Mouse (Mus musculus) gastrocnemius, postnatal 14 days (tissue): ENCODE measurements around the gene Hba-a2. TPM values are rescaled to one million over a fixed set of nuclear protein-coding genes. Genes with fewer than 3 reads are reported as not detected.
A peak's percentile ranks its signal among the peaks of the same experiment; 100 is the strongest.
"Not testable (repeated sequence)": the region's sequence is repeated elsewhere in the genome, so short reads cannot be mapped to it uniquely, and the experiment has no call there.

Source experiments
- DNase-seq: peaks from one replicate; pipeline ENCODE4 v3.0.0; 2021; ENCODE audit warnings: mixed read lengths
- intact Hi-C: fragments of 180-260 bp; cut with DNase I; formaldehyde crosslinking; loops from one replicate; pipeline ENCODE4 v1.15.1; 2025; ENCODE audit warnings: low total_unique reads
- total RNA-seq, 2 experiments: library from RNA; stranded (reverse); gene quantifications; 2 replicates each; pipeline ENCODE4 v1.2.3; 2021

Hba-a2 gene
- total RNA-seq, 2 experiments from 2014 or later, result 795 to 814 TPM

DNA sequence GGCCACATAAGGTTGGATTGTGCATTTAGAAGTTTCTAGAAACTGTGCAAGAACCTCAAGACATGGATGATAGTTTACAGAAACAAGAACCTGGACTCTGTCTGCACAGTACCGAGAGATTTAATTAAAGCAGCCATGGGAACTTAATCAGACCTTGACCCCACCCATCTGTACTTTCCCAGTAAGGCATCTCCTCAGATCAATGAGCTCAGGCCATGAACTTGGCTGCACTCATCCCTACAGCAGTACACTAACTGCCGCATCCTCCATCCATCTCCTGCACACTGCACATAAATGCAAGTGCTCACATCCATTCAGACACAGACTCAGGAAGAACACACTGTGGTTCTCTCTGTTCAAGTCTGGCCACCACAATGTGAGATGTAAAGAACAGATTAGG, 15.6 kb upstream of the Hba-a2 start:
- no peak for DNase-seq
- intact Hi-C loops, result no loop called here

DNA sequence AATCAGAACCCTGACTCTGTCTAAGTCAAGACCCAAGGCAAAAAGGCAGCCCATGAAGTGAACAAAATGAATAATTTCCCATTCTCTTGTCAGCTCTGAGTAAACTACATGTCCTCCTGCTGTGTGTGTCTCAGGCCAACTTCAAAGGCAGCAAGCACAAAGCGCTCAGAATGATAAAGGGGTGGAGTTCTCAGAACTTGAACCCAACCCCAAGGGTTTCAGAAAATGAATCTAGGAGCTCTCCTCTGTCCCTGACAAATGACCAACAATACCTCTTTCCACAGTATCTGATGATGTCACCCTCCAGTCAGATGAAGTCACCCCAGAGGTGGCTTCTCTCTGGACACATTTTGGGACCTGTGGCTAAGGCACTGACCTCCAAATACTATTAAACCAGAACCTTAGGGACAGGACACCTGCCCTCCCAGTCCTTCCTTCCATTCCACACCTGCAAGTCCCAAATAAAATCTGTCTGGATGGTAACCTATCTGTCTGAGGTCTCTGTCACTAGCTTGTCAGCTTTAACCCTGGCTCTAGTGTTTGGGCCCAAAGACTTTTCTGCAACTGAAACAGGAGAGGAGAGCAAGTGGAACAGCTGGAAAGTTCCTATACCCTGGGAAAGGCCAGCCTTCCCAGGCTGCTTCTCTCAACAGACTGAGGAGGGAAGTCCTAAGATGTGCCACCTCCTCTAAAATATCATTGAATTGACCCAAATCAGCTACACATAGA, 14.7 kb upstream of the Hba-a2 start:
- no peak for DNase-seq
- intact Hi-C loops, result no loop called here

DNA sequence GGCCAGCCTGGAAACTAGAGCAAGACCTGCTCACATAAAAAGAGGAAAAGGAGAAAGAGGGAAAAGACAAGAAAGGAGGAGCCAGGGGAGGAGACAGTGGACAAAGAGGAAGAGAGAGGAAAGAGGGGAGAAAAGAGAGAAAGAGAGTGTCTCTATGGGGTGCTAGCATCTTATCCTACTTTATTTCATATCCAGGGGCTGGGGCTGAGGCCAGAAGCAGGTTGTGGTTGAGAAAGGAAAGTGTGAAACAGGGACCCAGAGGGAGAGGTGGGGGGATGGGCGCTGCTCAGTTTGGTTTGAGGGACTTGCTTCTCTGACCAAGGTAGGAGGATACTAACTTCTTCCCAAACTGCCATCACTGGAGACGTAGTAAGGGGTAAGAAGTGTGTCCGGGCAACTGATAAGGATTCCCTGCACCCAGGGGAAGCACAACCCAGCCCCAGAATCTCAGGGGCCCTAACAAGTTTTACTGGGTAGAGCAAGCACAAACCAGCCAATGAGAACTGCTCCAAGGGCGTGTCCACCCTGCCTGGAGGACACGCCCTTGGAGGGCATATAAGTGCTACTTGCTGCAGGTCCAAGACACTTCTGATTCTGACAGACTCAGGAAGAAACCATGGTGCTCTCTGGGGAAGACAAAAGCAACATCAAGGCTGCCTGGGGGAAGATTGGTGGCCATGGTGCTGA, 13.1 kb upstream of the Hba-a2 start, which contains the start of gene Hba-a1:
TSS of gene Hba-a1 (plus strand) at position 421 of the 687 bp plus-strand sequence.
- DNase-seq, intact Hi-C loops: not testable (repeated sequence)

- DNase-seq, intact Hi-C loops: not testable (repeated sequence)
Measured at GRCm38 (mm10) chr11:32284582-32284981, 11.7 kb upstream of the Hba-a2 start.

DNA sequence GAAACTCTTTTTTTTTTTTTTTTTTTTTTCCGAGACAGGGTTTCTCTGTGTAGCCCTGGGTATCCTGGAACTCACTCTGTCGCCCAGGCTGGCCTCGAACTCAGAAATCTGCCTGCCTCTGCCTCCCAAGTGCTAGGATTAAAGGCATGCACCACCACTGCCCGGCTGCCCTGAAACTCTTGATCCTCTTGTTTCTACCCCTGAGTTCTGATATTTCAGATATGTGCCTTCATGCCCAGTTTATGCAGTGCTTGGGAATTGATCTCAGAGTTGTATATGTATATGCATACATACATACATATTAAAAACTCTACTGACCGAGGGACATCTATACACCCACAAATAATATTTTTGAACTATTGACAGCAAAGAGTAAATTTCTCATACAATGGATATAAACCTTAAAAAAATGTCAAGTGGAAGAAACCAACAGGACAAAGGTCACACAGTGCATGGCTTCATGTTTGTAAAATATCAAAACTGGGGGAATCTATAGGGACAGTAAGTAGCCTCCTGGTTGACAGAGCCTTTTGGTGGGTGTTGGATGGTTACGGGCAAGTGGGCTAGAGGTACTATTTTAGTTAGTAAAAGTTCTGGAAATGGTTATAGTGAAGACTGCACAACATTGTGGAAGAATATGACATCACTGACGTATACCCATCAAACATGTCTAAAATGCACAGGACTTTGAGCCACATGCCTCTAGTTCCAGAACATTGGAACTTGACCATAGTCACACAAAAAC, 11.1 kb upstream of the Hba-a2 start:
- DNase-seq, result no peak
- intact Hi-C loops, result loop anchor here (5.0 kb wide), 1 partner anchor 37 kb away; no protein-coding TSS in a partner anchor

DNA sequence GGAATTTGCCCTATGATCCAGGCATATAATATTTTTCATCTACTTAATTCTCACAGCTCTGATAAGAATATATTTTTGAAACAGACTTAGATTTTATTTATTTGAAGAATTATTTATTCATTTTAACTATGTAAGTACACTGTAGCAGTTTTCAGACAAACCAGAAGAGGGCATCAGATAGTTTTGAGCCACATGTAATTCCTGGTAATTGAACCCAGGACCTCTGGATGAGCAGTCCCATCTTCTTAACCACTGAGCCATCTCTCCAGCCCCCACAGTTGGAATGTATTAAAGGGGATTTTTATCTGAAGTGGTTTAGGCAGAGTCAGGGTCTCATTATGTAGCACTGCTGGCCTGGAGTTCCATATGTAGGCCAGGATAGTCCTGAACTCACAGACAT, 10.4 kb upstream of the Hba-a2 start:
- DNase-seq, result not testable (repeated sequence)
- intact Hi-C loops, result loop anchor here (5.0 kb wide), 1 partner anchor 36 kb away; no protein-coding TSS in a partner anchor

GRCm38 (mm10) chr11:32286695-32287492, 9.4 kb upstream of the Hba-a2 start, which contains the start of gene Hbq1b:
TSS of gene Hbq1b (plus strand) at chr11:32286965.
- intact Hi-C loops, result loop anchor here (5.0 kb wide), 1 partner anchor 35 kb away; no protein-coding TSS in a partner anchor
- peak; percentile 73 for DNase-seq

GRCm38 (mm10) chr11:32287493-32287825, 8.8 kb upstream of the Hba-a2 start:
- DNase-seq, result no peak
- intact Hi-C loops, result loop anchor here (5.0 kb wide), 1 partner anchor 35 kb away; no protein-coding TSS in a partner anchor

GRCm38 (mm10) chr11:32292819-32293218, 3.5 kb upstream of the Hba-a2 start:
- intact Hi-C loops, DNase-seq: not testable (repeated sequence)

- intact Hi-C loops, DNase-seq: not testable (repeated sequence)
Measured at GRCm38 (mm10) chr11:32293479-32293878, 2.8 kb upstream of the Hba-a2 start.

DNA sequence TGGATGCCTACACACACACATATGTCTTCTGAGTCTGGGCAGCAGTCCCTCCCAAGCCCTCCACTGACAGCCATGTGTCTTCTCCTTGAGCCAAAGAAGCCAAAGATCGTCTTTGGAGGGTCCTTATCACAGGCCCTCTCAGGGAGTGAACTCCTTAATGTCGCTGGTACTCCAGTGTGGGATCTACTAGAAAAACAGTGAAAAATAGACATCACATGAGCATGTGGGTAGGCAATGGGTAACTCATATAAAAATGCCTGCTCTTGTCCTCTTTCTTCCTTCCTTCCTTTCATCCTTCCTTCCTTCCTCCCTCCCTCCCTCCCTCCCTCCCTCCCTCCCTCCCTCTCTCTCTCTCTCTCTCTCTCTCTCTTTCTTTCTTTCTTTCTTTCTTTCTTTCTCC, 1.1 kb downstream of the Hba-a2 start:
- DNase-seq, intact Hi-C loops: not testable (repeated sequence)

- intact Hi-C loops, result no loop called here
- DNase-seq, result no peak
Measured at GRCm38 (mm10) chr11:32297866-32298531, 1.7 kb downstream of the Hba-a2 start.

DNA sequence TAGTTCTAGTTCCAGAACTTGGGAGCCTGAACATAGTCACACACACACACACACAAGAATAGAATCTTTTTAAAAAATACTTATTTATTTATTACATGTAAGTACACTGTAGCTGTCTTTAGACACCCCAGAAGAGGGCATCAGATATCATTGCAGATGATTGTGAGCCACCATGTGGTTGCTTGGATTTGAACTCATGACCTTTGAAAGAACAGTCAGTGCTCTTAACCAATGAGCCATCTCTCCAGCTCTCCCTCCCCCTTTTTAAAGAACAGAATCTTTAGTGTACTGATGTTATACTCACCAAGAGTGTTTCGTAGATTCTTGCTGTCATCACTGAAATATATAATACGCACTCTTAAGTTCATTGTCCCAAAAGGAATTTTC, 2.2 kb downstream of the Hba-a2 start:
- intact Hi-C loops, result no loop called here
- no peak for DNase-seq

DNA sequence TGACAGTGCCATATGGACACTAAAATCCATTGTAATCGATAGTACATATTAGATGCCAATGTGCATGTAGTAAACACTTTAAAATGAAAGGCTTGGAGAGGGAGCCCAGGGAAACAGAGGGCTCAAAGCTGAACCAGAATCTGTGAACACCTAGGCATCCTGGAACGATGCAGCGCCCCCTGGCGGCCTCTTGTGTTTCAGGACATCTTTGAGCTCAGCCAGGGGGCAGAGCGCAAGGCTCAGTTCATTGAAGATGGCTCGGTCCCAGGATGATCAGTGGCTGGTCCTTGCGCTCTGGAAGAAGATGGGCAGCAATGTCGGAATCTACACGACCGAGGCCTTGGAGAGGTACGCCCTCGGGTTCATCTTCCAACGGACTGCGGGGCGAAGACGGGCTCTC, 3.6 kb downstream of the Hba-a2 start, which contains the start of gene Hbq1a:
TSS of gene Hbq1a (plus strand) at position 205 of the 400 bp plus-strand sequence.
- intact Hi-C loops, result not testable (repeated sequence)
- DNase-seq, result peak; percentile 47

- DNase-seq, result no peak
Measured at GRCm38 (mm10) chr11:32300279-32301267, 4.3 kb downstream of the Hba-a2 start.

GRCm38 (mm10) chr11:32301506-32301905, 5.2 kb downstream of the Hba-a2 start:
- intact Hi-C loops, result no loop called here
- no peak for DNase-seq

More at GRCm38 (mm10) chr11:32300279-32301267, 4.3 kb downstream of the Hba-a2 start:
- intact Hi-C loops, result no loop called here

GRCm38 (mm10) chr11:32302824-32303419, 6.6 kb downstream of the Hba-a2 start:
- intact Hi-C loops, result no loop called here
- no peak for DNase-seq
